ENCODE assay signal across 8 mouse cellular contexts in the genomic region with DNA sequence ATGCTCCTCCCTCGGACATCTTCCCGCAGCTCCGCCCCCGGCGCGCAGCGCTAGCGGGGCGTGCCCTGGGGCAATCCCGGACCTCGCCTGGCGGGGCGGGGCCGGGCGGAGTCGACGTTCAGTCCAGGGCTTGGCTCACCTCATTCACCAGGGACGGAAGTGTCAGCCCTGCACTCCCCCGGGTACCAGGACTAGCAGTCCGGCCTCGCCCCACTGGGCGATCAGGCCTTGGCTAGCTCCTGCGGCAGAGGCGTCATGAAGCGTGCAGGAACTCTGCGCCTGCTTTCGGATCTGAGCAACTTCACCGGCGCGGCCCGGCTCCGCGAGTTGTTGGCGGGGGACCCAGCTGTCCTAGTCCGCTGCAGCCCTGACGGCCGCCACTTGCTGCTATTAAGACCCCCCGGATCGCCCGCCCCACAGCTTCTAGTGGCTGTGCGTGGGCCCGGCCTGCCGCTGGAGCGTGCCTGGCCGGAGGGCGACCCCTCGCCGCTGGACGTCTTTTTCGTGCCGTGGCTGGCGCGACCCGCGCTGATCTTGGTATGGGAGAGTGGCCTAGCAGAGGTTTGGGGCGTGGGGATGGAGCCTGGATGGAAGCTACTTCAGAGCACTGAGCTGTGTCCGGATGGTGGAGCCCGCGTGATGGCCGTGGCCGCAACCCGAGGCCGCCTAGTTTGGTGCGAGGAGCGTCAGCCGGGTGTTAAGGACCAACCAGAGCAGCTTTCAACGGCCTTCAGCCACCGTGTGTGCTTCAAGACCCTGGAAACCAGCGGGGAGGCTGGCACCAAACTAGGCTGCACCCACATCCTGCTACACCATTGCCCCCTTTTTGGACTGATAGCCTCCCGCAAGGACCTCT. TPM values are rescaled to one million over a fixed set of nuclear protein-coding genes. Genes with fewer than 3 reads are reported as not detected.
DNase-seq lines count a peak whose midpoint lies in the region; ATAC-seq and TF ChIP-seq lines count a peak whose summit lies in the region.

Gene Hps6 (plus strand): TSS at position 138 of the 856 bp plus-strand sequence.

- H3K9ac ChIP-seq in intestine, postnatal 0 days (ENCODE audit: low read depth, low read length) = peak within 1 kb of the TSS; percentile 76

- peak within 1 kb of the TSS; percentile 75 for H3K4me3 ChIP-seq in intestine, postnatal 0 days (ENCODE audit: low read depth, low read length)
- peak within 1 kb of the TSS; percentile 78 for H3K4me3 ChIP-seq in midbrain, embryonic 10.5 days

- TF ChIP-seq CTCF in intestine, postnatal 0 days (IDR thresholded peaks at IDR 0.05; ENCODE audit: low read depth) = peak; percentile 24

- intact Hi-C loops in left cerebral cortex, postnatal 36 days (cut with DNase I) = no loop called here

- H3K27ac ChIP-seq in intestine, postnatal 0 days (ENCODE audit: low read depth, low read length) = peak within 1 kb of the TSS; percentile 64
- peak within 1 kb of the TSS; percentile 79 for H3K27ac ChIP-seq in midbrain, embryonic 10.5 days (replicated peaks)

- H3K4me1 ChIP-seq in intestine, postnatal 0 days (replicated peaks; ENCODE audit: control insufficient read depth, insufficient read depth, low read length) = peaks cover 7% of the 10 kb centered on the region; the same call in 1 of the 2 replicates
- H3K4me1 ChIP-seq in midbrain, embryonic 10.5 days = peaks cover 30% of the 10 kb centered on the region

- H3K4me2 ChIP-seq in intestine, postnatal 0 days (replicated peaks; ENCODE audit: low read depth) = peak within 1 kb of the TSS; percentile 100

- H3K9me3 ChIP-seq in intestine, postnatal 0 days (ENCODE audit: control insufficient read depth) = no peaks in the 10 kb centered on the region
- H3K9me3 ChIP-seq in midbrain, embryonic 10.5 days (replicated peaks) = no peaks in the 10 kb centered on the region

- H3K27me3 ChIP-seq in intestine, postnatal 0 days (replicated peaks; ENCODE audit: control insufficient read depth, insufficient read depth, low read length) = no peaks in the 10 kb centered on the region
- peaks cover 32% of the 10 kb centered on the region for H3K27me3 ChIP-seq in midbrain, embryonic 10.5 days (ENCODE audit: low read depth, poor library complexity, severe bottlenecking)

- DNase-seq in adrenal gland, adult 2 months = peak; percentile 97
- peak; percentile 63 for DNase-seq in embryo, embryonic 11.5 days (ENCODE audit: low read depth, low spot score)
- peak; percentile 66 to 75 for DNase-seq in left cerebral cortex, postnatal 36 days (ENCODE audit: low spot score in 2 of 2)
- peak; percentile 72 for DNase-seq in midbrain, embryonic 10.5 days (ENCODE audit: low spot score)
- peak; percentile 46 for DNase-seq in right cerebral cortex, postnatal 4 days
- peak; percentile 90 for DNase-seq in yolk sac, embryonic 10.5 days (ENCODE audit: low spot score)

- H3K36me3 ChIP-seq in intestine, postnatal 0 days (ENCODE audit: control insufficient read depth, insufficient read depth) = 0 out of 2 replicates have a peak, but pooled peaks cover 13% of the 10 kb centered on the region
- H3K36me3 ChIP-seq in midbrain, embryonic 10.5 days = no peaks in the 10 kb centered on the region; the same call in 1 of the 2 replicates

- WGBS in intestine, postnatal 0 days = 2% methylated on average over 70 of the region's 70 CpGs
- 1% methylated on average over 70 of the region's 70 CpGs for WGBS in midbrain, embryonic 10.5 days

- ATAC-seq in granulocyte monocyte progenitor cell, adult 5-6 weeks (replicated peaks; ENCODE audit: poor library complexity, severe bottlenecking) = peak; percentile 92
- ATAC-seq in intestine, postnatal 0 days = peak; percentile 90

RNA-seq across cellular contexts. Expression of gene Hps6, which starts in this region (rescaled TPM):
- 10 to 100 TPM; 11.2 to 15.4 TPM for total RNA-seq in adrenal gland, adult 2 months (2021)
- polyA plus RNA-seq in adrenal gland, adult 2 months (2012; rRNA removed) = 16.7 and 19.7 TPM in 2 replicates
- total RNA-seq in granulocyte monocyte progenitor cell, adult 5-6 weeks (2014; fragmentation: Nextera tagmentation) = 4.1 and 5.9 TPM in 2 replicates
- total RNA-seq in granulocyte monocyte progenitor cell, adult 5-6 weeks (2017) = 5.7 and 8.7 TPM in 2 replicates
- polyA plus RNA-seq in intestine, postnatal 0 days (2015; fragmentation: Nextera tagmentation; extraction: Ambion mirVana) = 5.3 and 5.4 TPM in 2 replicates
- 1 to 10 TPM; 5.9 to 7.1 TPM for total RNA-seq in left cerebral cortex, postnatal 36 days (2021)
- 4.3 and 4.7 TPM in 2 replicates for polyA plus RNA-seq in midbrain, embryonic 10.5 days (2016; fragmentation: Nextera tagmentation; extraction: Ambion mirVana)

Comparison
In these comparisons a context has a peak if more than half of its experiments do, and no peak if none do; other contexts are left out.
1. Peak in every context shown above with its lines: DNase-seq, ATAC-seq, H3K4me3 ChIP-seq and H3K27ac ChIP-seq.
2. DNase-seq: peak in every context shown above with its lines; median percentile 97 in adrenal gland, adult 2 months; 90 in yolk sac, embryonic 10.5 days; 72 in midbrain, embryonic 10.5 days; 70 in left cerebral cortex, postnatal 36 days; 63 in embryo, embryonic 11.5 days; 46 in right cerebral cortex, postnatal 4 days.